Mouse (Mus musculus) midbrain, embryonic 10.5 days (tissue): ENCODE results near the gene Jpt1. TPM values are rescaled to one million over a fixed set of nuclear protein-coding genes. Genes with fewer than 3 reads are reported as not detected.
A peak's percentile ranks its signal among the peaks of the same experiment; 100 is the strongest.
"Not testable (repeated sequence)": the region's sequence is repeated elsewhere in the genome, so short reads cannot be mapped to it uniquely, and the experiment has no call there.

ENCODE experiments used
- DNase-seq: peaks from one replicate; pipeline ENCODE4 v3.0.0-alpha.2; 2017; ENCODE audit warnings: low spot score
- H3K27ac ChIP-seq: fragments of 300-500 bp; sonication (generic); replicated peaks from 2 replicates; pipeline ENCODE4 v1.5.1; 2016; ENCODE audit warnings: mild to moderate bottlenecking
- H3K27me3 ChIP-seq: fragments of 300-500 bp; sonication (generic); 2 replicates; pipeline ENCODE4 v1.6.1; 2016; ENCODE audit warnings: low read depth, mild to moderate bottlenecking; ENCODE audit not compliant: poor library complexity, severe bottlenecking
- H3K36me3 ChIP-seq: fragments of 300-500 bp; sonication (generic); 2 replicates; pipeline ENCODE4 v1.6.1; 2016; ENCODE audit warnings: mild to moderate bottlenecking, moderate library complexity
- H3K4me1 ChIP-seq: fragments of 300-500 bp; sonication (generic); 2 replicates; pipeline ENCODE4 v1.6.1; 2016
- H3K4me3 ChIP-seq: fragments of 300-500 bp; sonication (generic); 2 replicates; pipeline ENCODE4 v1.5.1; 2016; ENCODE audit warnings: mild to moderate bottlenecking, moderate library complexity
- H3K9me3 ChIP-seq: fragments of 300-500 bp; sonication (generic); replicated peaks from 2 replicates; pipeline ENCODE4 v1.6.1; 2016; ENCODE audit warnings: mild to moderate bottlenecking
- WGBS: fragments of 180-500 bp; shearing (Covaris S2); methylation state at CpG from one replicate; pipeline ENCODE4 v1.1.7; 2016; 5-methylcytosine and 5-hydroxymethylcytosine counted together
- polyA plus RNA-seq: library from polyadenylated mRNA; unstranded; fragments of >200 nt; fragmentation: Nextera tagmentation; extraction: Ambion mirVana; gene quantifications from 2 replicates; pipeline ENCODE4 v1.2.1, GENCODE M21; 2016

The Jpt1 gene
- polyA plus RNA-seq, result 780 and 877 TPM in 2 replicates

GRCm38 (mm10) chr11:115514238-115514663, at the start of gene Jpt1:
TSS of gene Jpt1 (minus strand) at chr11:115514387.
- peak within 1 kb of the TSS; percentile 100 for H3K4me3 ChIP-seq
- H3K36me3 ChIP-seq, result no peaks in the 10 kb centered on the region
- peak within 1 kb of the TSS; percentile 99 for H3K27ac ChIP-seq
- H3K27me3 ChIP-seq, result no peaks in the 10 kb centered on the region
- peak; percentile 95 for DNase-seq
- H3K4me1 ChIP-seq, result peaks cover 42% of the 10 kb centered on the region
- no peaks in the 10 kb centered on the region for H3K9me3 ChIP-seq
- WGBS, result under 1% methylated on average over 24 of the region's 24 CpGs

- DNase-seq, result no peak
- 60% methylated on average over 4 of the region's 4 CpGs for WGBS
- H3K27ac ChIP-seq, result peak overlapping the region; percentile 100
- no peaks in the 10 kb centered on the region for H3K27me3 ChIP-seq
- H3K36me3 ChIP-seq, result peaks cover 28% of the 10 kb centered on the region
- H3K4me1 ChIP-seq, result peaks cover 22% of the 10 kb centered on the region
- H3K4me3 ChIP-seq, result peak overlapping the region; percentile 82
- H3K9me3 ChIP-seq, result no peaks in the 10 kb centered on the region
These were observed 49.2 kb upstream of the Jpt1 start for GRCm38 (mm10) chr11:115563406-115563805.

GRCm38 (mm10) chr11:115555717-115556116, 41.5 kb upstream of the Jpt1 start:
- H3K27ac ChIP-seq, result no peak overlapping the region
- no peaks in the 10 kb centered on the region for H3K4me1 ChIP-seq
- H3K27me3 ChIP-seq, result no peaks in the 10 kb centered on the region
- 83% methylated on average over 17 of the region's 17 CpGs for WGBS
- no peaks in the 10 kb centered on the region for H3K36me3 ChIP-seq
- no peak overlapping the region for H3K4me3 ChIP-seq
- no peak for DNase-seq
- H3K9me3 ChIP-seq, result no peaks in the 10 kb centered on the region

GRCm38 (mm10) chr11:115552783-115553182, 38.6 kb upstream of the Jpt1 start:
- WGBS, result 56% methylated on average over 4 of the region's 4 CpGs
- no peaks in the 10 kb centered on the region for H3K27me3 ChIP-seq
- no peak overlapping the region for H3K27ac ChIP-seq
- peaks cover 7% of the 10 kb centered on the region; the same call in 1 of the 2 replicates for H3K9me3 ChIP-seq
- DNase-seq, result no peak
- H3K4me3 ChIP-seq, result no peak overlapping the region
- H3K4me1 ChIP-seq, result no peaks in the 10 kb centered on the region
- no peaks in the 10 kb centered on the region for H3K36me3 ChIP-seq

- Histone ChIP-seq H3K4me1 (no peaks in the 10 kb centered on the region), H3K27ac (no peak overlapping the region), H3K4me3 (no peak overlapping the region), H3K27me3 (0 out of 2 replicates have a peak, but pooled peaks cover 7% of the 10 kb centered on the region), H3K36me3 (no peaks in the 10 kb centered on the region), H3K9me3 (no peaks in the 10 kb centered on the region)
- WGBS, result 86% methylated on average over 4 of the region's 4 CpGs
- no peak for DNase-seq
These were observed 29.4 kb upstream of the Jpt1 start for GRCm38 (mm10) chr11:115543571-115543970.

GRCm38 (mm10) chr11:115538045-115538444, 23.9 kb upstream of the Jpt1 start:
- Histone ChIP-seq H3K27me3 (no peaks in the 10 kb centered on the region), H3K4me3 (no peak overlapping the region), H3K36me3 (peaks cover 17% of the 10 kb centered on the region), H3K9me3 (no peaks in the 10 kb centered on the region), H3K27ac (no peak overlapping the region), H3K4me1 (peaks cover 25% of the 10 kb centered on the region)
- DNase-seq, result no peak
- 57% methylated on average over 2 of the region's 2 CpGs for WGBS

GRCm38 (mm10) chr11:115536856-115537568, 22.8 kb upstream of the Jpt1 start:
- WGBS, result 90% methylated on average over 10 of the region's 10 CpGs
- Histone ChIP-seq H3K4me1 (peaks cover 25% of the 10 kb centered on the region), H3K27me3 (no peaks in the 10 kb centered on the region), H3K36me3 (peaks cover 27% of the 10 kb centered on the region), H3K9me3 (no peaks in the 10 kb centered on the region), H3K4me3 (peak overlapping the region; percentile 72; the same call in 1 of the 2 replicates), H3K27ac (peak overlapping the region; percentile 99)
- no peak for DNase-seq

GRCm38 (mm10) chr11:115536038-115536681, 22.0 kb upstream of the Jpt1 start, which contains the start of gene Sumo2:
TSS of gene Sumo2 (minus strand) at chr11:115536276.
- H3K27ac ChIP-seq, result peak within 1 kb of the TSS; percentile 99
- peaks cover 25% of the 10 kb centered on the region for H3K4me1 ChIP-seq
- peaks cover 36% of the 10 kb centered on the region for H3K36me3 ChIP-seq
- no peaks in the 10 kb centered on the region for H3K27me3 ChIP-seq
- H3K4me3 ChIP-seq, result peak within 1 kb of the TSS; percentile 72
- peak; percentile 98 for DNase-seq
- WGBS, result 1% methylated on average over 70 of the region's 70 CpGs
- H3K9me3 ChIP-seq, result no peaks in the 10 kb centered on the region

GRCm38 (mm10) chr11:115535401-115536037, 21.3 kb upstream of the Jpt1 start:
- H3K27ac ChIP-seq, result peak overlapping the region; percentile 99
- peak overlapping the region; percentile 72 for H3K4me3 ChIP-seq
- DNase-seq, result peak; percentile 81
- WGBS, result under 1% methylated on average over 79 of the region's 84 CpGs
- peaks cover 25% of the 10 kb centered on the region for H3K4me1 ChIP-seq
- no peaks in the 10 kb centered on the region for H3K27me3 ChIP-seq
- H3K9me3 ChIP-seq, result no peaks in the 10 kb centered on the region
- H3K36me3 ChIP-seq, result peaks cover 41% of the 10 kb centered on the region

GRCm38 (mm10) chr11:115534759-115535371, 20.7 kb upstream of the Jpt1 start:
- H3K27ac ChIP-seq, result peak overlapping the region; percentile 99
- peaks cover 48% of the 10 kb centered on the region for H3K36me3 ChIP-seq
- DNase-seq, result no peak
- H3K4me1 ChIP-seq, result peaks cover 25% of the 10 kb centered on the region
- WGBS, result 7% methylated on average over 11 of the region's 11 CpGs
- no peaks in the 10 kb centered on the region for H3K9me3 ChIP-seq
- H3K27me3 ChIP-seq, result no peaks in the 10 kb centered on the region
- H3K4me3 ChIP-seq, result peak overlapping the region; percentile 72

- not testable (repeated sequence) for H3K4me1 ChIP-seq, DNase-seq, H3K27me3 ChIP-seq, H3K9me3 ChIP-seq, H3K27ac ChIP-seq, H3K4me3 ChIP-seq
- peaks cover 92% of the 10 kb centered on the region for H3K36me3 ChIP-seq
- WGBS, result 89% methylated on average over 3 of the region's 3 CpGs
These were observed 12.3 kb upstream of the Jpt1 start for GRCm38 (mm10) chr11:115526446-115526845.

GRCm38 (mm10) chr11:115522703-115523102, 8.5 kb upstream of the Jpt1 start:
- no peaks in the 10 kb centered on the region for H3K27me3 ChIP-seq
- H3K9me3 ChIP-seq, result no peaks in the 10 kb centered on the region
- no peak overlapping the region for H3K4me3 ChIP-seq
- H3K4me1 ChIP-seq, result no peaks in the 10 kb centered on the region
- 85% methylated on average over 2 of the region's 2 CpGs for WGBS
- H3K36me3 ChIP-seq, result peaks cover 65% of the 10 kb centered on the region
- no peak overlapping the region for H3K27ac ChIP-seq
- no peak for DNase-seq
